In genomic region chr17:46855328-46856106, GRCm38 (mm10) we compare ENCODE assay signal across 9 mouse cellular contexts. TPM values are rescaled to one million over a fixed set of nuclear protein-coding genes. Genes with fewer than 3 reads are reported as not detected.
DNase-seq lines count a peak whose midpoint lies in the region; ATAC-seq lines count a peak whose summit lies in the region.
"Had no signal": no experiment of that assay in that cellular context is flagged by ENCODE, and none has a peak within 500 bp of the region (broad histone marks: within the 10 kb centered on the region; RNA-seq: fewer than 3 reads in every experiment).

No protein-coding gene starts in this region.

- H3K9ac ChIP-seq in embryonic facial prominence, embryonic 12.5 days: peak overlapping the region; percentile 100
- H3K9ac ChIP-seq in hindbrain, embryonic 15.5 days: peak overlapping the region; percentile 100

- no peaks in the 10 kb centered on the region for H3K36me3 ChIP-seq in embryonic facial prominence, embryonic 12.5 days
- H3K36me3 ChIP-seq in hindbrain, embryonic 15.5 days: no peaks in the 10 kb centered on the region

- ATAC-seq in embryonic facial prominence, embryonic 12.5 days (ENCODE audit: insufficient number of reproducible peaks, insufficient read depth, low FRiP score, low TSS enrichment): no peak
- no peak for ATAC-seq in hindbrain, embryonic 15.5 days (ENCODE audit: low FRiP score, low read depth)
- no peak for ATAC-seq in inflammation-experienced regulatory T-cells, adult 6 months

- WGBS in embryonic facial prominence, embryonic 12.5 days: 63% methylated on average over 15 of the region's 15 CpGs
- WGBS in hindbrain, embryonic 15.5 days: 54% methylated on average over 15 of the region's 15 CpGs

- H3K4me3 ChIP-seq in embryonic facial prominence, embryonic 12.5 days: peak overlapping the region; percentile 94
- H3K4me3 ChIP-seq in hindbrain, embryonic 15.5 days: peak overlapping the region; percentile 95

- peaks cover 22% of the 10 kb centered on the region for H3K4me1 ChIP-seq in embryonic facial prominence, embryonic 12.5 days
- H3K4me1 ChIP-seq in hindbrain, embryonic 15.5 days (replicated peaks): peaks cover 42% of the 10 kb centered on the region

- peak; percentile 31 to 52 for DNase-seq in spleen, postnatal 10 days (ENCODE audit: low spot score in 2 of 2)
- DNase-seq in spleen, adult 18-20 months: no peak
- peak; percentile 21 for DNase-seq in lung, postnatal 10 days
- DNase-seq in layer of hippocampus, adult 18-20 months (ENCODE audit: low spot score in 2 of 2): no peak
- no peak for DNase-seq in urinary bladder, postnatal 25 days (ENCODE audit: low spot score)

- H3K4me2 ChIP-seq in embryonic facial prominence, embryonic 12.5 days (replicated peaks): peak overlapping the region; percentile 63
- H3K4me2 ChIP-seq in hindbrain, embryonic 15.5 days: peak overlapping the region; percentile 74

- H3K27me3 ChIP-seq in embryonic facial prominence, embryonic 12.5 days: no peaks in the 10 kb centered on the region
- no peaks in the 10 kb centered on the region for H3K27me3 ChIP-seq in hindbrain, embryonic 15.5 days

- peak overlapping the region; percentile 100 for H3K27ac ChIP-seq in embryonic facial prominence, embryonic 12.5 days
- peak overlapping the region; percentile 100 for H3K27ac ChIP-seq in hindbrain, embryonic 15.5 days (replicated peaks)

- no peaks in the 10 kb centered on the region for H3K9me3 ChIP-seq in embryonic facial prominence, embryonic 12.5 days
- no peaks in the 10 kb centered on the region for H3K9me3 ChIP-seq in hindbrain, embryonic 15.5 days

RNA-seq across cellular contexts. Expression of gene Bicral, which starts 2.8 kb away (rescaled TPM):
- 4.6 and 5.5 TPM in 2 replicates for polyA plus RNA-seq in embryonic facial prominence, embryonic 12.5 days (2016; fragmentation: Nextera tagmentation; extraction: Ambion mirVana)
- 7.7 and 10.3 TPM in 2 replicates for polyA plus RNA-seq in hindbrain, embryonic 15.5 days (2015; fragmentation: Nextera tagmentation; extraction: Ambion mirVana)
- polyA plus RNA-seq in inflammation-experienced regulatory T-cells, adult 6 months (2017; shearing (Covaris generic)): 1 to 10 TPM; 7.6 to 9.2 (median 9.1) TPM
- total RNA-seq in layer of hippocampus, adult 18-20 months (2021): 10 to 100 TPM; 61.5 to 65.7 TPM

RNA-seq across cellular contexts. Expression of gene Tbcc, which starts 35.0 kb away (rescaled TPM):
- 80.2 and 83.7 TPM in 2 replicates for polyA plus RNA-seq in embryonic facial prominence, embryonic 12.5 days (2016; fragmentation: Nextera tagmentation; extraction: Ambion mirVana)
- 57.5 and 60.8 TPM in 2 replicates for polyA plus RNA-seq in hindbrain, embryonic 15.5 days (2015; fragmentation: Nextera tagmentation; extraction: Ambion mirVana)
- 10 to 100 TPM in 1 of 3 experiments, 1 to 10 TPM in 2; 9.6 to 10.5 (median 9.9) TPM for polyA plus RNA-seq in inflammation-experienced regulatory T-cells, adult 6 months (2017; shearing (Covaris generic))
- total RNA-seq in layer of hippocampus, adult 18-20 months (2021): 10 to 100 TPM; 29.9 to 30.2 TPM

RNA-seq across cellular contexts. Expression of gene Prph2, which starts 54.7 kb away (rescaled TPM):
- 0.09 TPM in 1 of 2 replicates, not detected in the other for polyA plus RNA-seq in embryonic facial prominence, embryonic 12.5 days (2016; fragmentation: Nextera tagmentation; extraction: Ambion mirVana)
- 0.05 TPM in 1 of 2 replicates, not detected in the other for polyA plus RNA-seq in hindbrain, embryonic 15.5 days (2015; fragmentation: Nextera tagmentation; extraction: Ambion mirVana)
- polyA plus RNA-seq in inflammation-experienced regulatory T-cells, adult 6 months (2017; shearing (Covaris generic)): not detected
- not detected for total RNA-seq in layer of hippocampus, adult 18-20 months (2021)
- total RNA-seq: common myeloid progenitor, adult 5-6 weeks had no signal

Comparison
In these comparisons a context has a peak if more than half of its experiments do, and no peak if none do; other contexts are left out.
1. DNase-seq: peak in spleen, postnatal 10 days (2 of 2) and lung, postnatal 10 days (single experiment); none in spleen, adult 18-20 months (0 of 2), layer of hippocampus, adult 18-20 months (0 of 2) and urinary bladder, postnatal 25 days (single experiment).